Mouse (Mus musculus): ENCODE measurements around the gene Irs1. TPM values are rescaled to one million over a fixed set of nuclear protein-coding genes. Genes with fewer than 3 reads are reported as not detected.
A peak's percentile ranks its signal among the peaks of the same experiment; 100 is the strongest.

The Irs1 gene
- polyA plus RNA-seq, 1 experiment from 2014 or later = 11.5 TPM

GRCm38 (mm10) chr1:82320864-82321263 lies 29.6 kb upstream of the Irs1 start:
- ATAC-seq (ENCODE audit: insufficient read depth, low FRiP score, low TSS enrichment) = peak; percentile 10; the same call in 1 of the 2 replicates
- H3K4me2 ChIP-seq (ENCODE audit: low read depth) = no peak overlapping the region
- peak overlapping the region; percentile 51 for H3K27ac ChIP-seq (ENCODE audit: low read depth, low read length)

GRCm38 (mm10) chr1:82320456-82320855 lies 29.2 kb upstream of the Irs1 start:
- no peak overlapping the region for H3K4me3 ChIP-seq (ENCODE audit: low read depth, low read length)
- no peaks in the 10 kb centered on the region for H3K36me3 ChIP-seq (ENCODE audit: control insufficient read depth, insufficient read depth, low read length)
- no peak overlapping the region for H3K9ac ChIP-seq (ENCODE audit: low read length)
- no peak overlapping the region for H3K4me2 ChIP-seq (ENCODE audit: low read depth)
- peak; percentile 29 for DNase-seq (ENCODE audit: low spot score)
- peak overlapping the region; percentile 67 for H3K27ac ChIP-seq (ENCODE audit: low read depth, low read length)
- H3K9me3 ChIP-seq (ENCODE audit: control insufficient read depth, low read length) = no peaks in the 10 kb centered on the region
- WGBS = 64% methylated on average over 6 of the region's 6 CpGs
- H3K4me1 ChIP-seq (ENCODE audit: control insufficient read depth, insufficient read depth, low read length) = peaks cover 15% of the 10 kb centered on the region
- 0 out of 2 replicates have a peak, but pooled peaks have one; percentile 0 for ATAC-seq (ENCODE audit: insufficient read depth, low FRiP score, low TSS enrichment)
- no peaks in the 10 kb centered on the region for H3K27me3 ChIP-seq (ENCODE audit: control insufficient read depth, insufficient read depth, low read length)

More at GRCm38 (mm10) chr1:82320864-82321263, 29.6 kb upstream of the Irs1 start:
- Histone ChIP-seq H3K36me3 (ENCODE audit: control insufficient read depth, insufficient read depth, low read length) (no peaks in the 10 kb centered on the region), H3K9ac (ENCODE audit: low read length) (no peak overlapping the region), H3K9me3 (ENCODE audit: control insufficient read depth, low read length) (no peaks in the 10 kb centered on the region), H3K27me3 (ENCODE audit: control insufficient read depth, insufficient read depth, low read length) (no peaks in the 10 kb centered on the region), H3K4me1 (ENCODE audit: control insufficient read depth, insufficient read depth, low read length) (peaks cover 15% of the 10 kb centered on the region), H3K4me3 (ENCODE audit: low read depth, low read length) (no peak overlapping the region)
- 67% methylated on average over 10 of the region's 10 CpGs for WGBS
- no peak for DNase-seq (ENCODE audit: low spot score)

DNA sequence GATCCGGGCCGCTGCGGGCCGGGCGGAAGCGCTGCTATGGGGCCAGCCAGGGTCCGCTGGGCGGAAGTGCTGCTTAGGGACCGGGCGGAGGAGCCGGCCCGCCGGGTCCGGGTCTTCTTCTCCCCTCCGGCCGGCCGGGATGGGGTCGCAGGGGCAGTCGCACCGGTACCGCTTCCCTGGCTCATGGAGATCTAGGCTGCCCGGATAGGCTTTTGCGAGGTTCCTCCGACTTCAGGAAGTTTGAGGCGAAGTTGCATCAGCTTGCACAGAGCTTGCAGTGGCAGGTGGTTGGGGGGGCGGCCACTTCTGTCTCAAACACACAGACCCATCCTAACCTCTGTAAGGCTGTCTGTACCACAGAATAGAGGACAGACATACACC lies 25.5 kb upstream of the Irs1 start:
- Histone ChIP-seq H3K9me3 (ENCODE audit: control insufficient read depth, low read length) (no peaks in the 10 kb centered on the region), H3K9ac (ENCODE audit: low read length) (peak overlapping the region; percentile 94), H3K4me3 (ENCODE audit: low read depth, low read length) (peak overlapping the region; percentile 88), H3K27me3 (ENCODE audit: control insufficient read depth, insufficient read depth, low read length) (no peaks in the 10 kb centered on the region), H3K4me1 (ENCODE audit: control insufficient read depth, insufficient read depth, low read length) (peaks cover 15% of the 10 kb centered on the region), H3K27ac (ENCODE audit: low read depth, low read length) (peak overlapping the region; percentile 97), H3K36me3 (ENCODE audit: control insufficient read depth, insufficient read depth, low read length) (no peaks in the 10 kb centered on the region), H3K4me2 (ENCODE audit: low read depth) (peak overlapping the region; percentile 47)
- no peak for DNase-seq (ENCODE audit: low spot score)
- ATAC-seq (ENCODE audit: insufficient read depth, low FRiP score, low TSS enrichment) = no peak; the same call in 1 of the 2 replicates
- 0% methylated on average over 19 of the region's 26 CpGs for WGBS

- peaks cover 10% of the 10 kb centered on the region for H3K4me1 ChIP-seq (ENCODE audit: control insufficient read depth, insufficient read depth, low read length)
- H3K27me3 ChIP-seq (ENCODE audit: control insufficient read depth, insufficient read depth, low read length) = no peaks in the 10 kb centered on the region
- no peaks in the 10 kb centered on the region for H3K9me3 ChIP-seq (ENCODE audit: control insufficient read depth, low read length)
- H3K9ac ChIP-seq (ENCODE audit: low read length) = peak within 1 kb of the TSS; percentile 94
- DNase-seq (ENCODE audit: low spot score) (peak; percentile 98), ATAC-seq (ENCODE audit: insufficient read depth, low FRiP score, low TSS enrichment) (peak; percentile 93)
- peak within 1 kb of the TSS; percentile 97 for H3K27ac ChIP-seq (ENCODE audit: low read depth, low read length)
- WGBS = 5% methylated on average over 47 of the region's 47 CpGs
- H3K36me3 ChIP-seq (ENCODE audit: control insufficient read depth, insufficient read depth, low read length) = no peaks in the 10 kb centered on the region
- H3K4me3 ChIP-seq (ENCODE audit: low read depth, low read length) = peak within 1 kb of the TSS; percentile 88
- peak within 1 kb of the TSS; percentile 47 for H3K4me2 ChIP-seq (ENCODE audit: low read depth)
These were observed 25.0 kb upstream of the Irs1 start, which contains the start of gene Rhbdd1 for GRCm38 (mm10) chr1:82316111-82316745. Gene Rhbdd1, plus strand, starts transcription at chr1:82316452.

GRCm38 (mm10) chr1:82304483-82304882 lies 13.3 kb upstream of the Irs1 start:
- ATAC-seq (ENCODE audit: insufficient read depth, low FRiP score, low TSS enrichment) (peak; percentile 48; the same call in 1 of the 2 replicates), DNase-seq (ENCODE audit: low spot score) (no peak)
- H3K9me3 ChIP-seq (ENCODE audit: control insufficient read depth, low read length) = no peaks in the 10 kb centered on the region
- no peaks in the 10 kb centered on the region for H3K27me3 ChIP-seq (ENCODE audit: control insufficient read depth, insufficient read depth, low read length)
- H3K27ac ChIP-seq (ENCODE audit: low read depth, low read length) = no peak overlapping the region
- H3K4me3 ChIP-seq (ENCODE audit: low read depth, low read length) = no peak overlapping the region
- H3K36me3 ChIP-seq (ENCODE audit: control insufficient read depth, insufficient read depth, low read length) = no peaks in the 10 kb centered on the region
- WGBS = 29% methylated on average over 3 of the region's 3 CpGs
- H3K4me1 ChIP-seq (ENCODE audit: control insufficient read depth, insufficient read depth, low read length) = no peaks in the 10 kb centered on the region
- H3K4me2 ChIP-seq (ENCODE audit: low read depth) = no peak overlapping the region
- H3K9ac ChIP-seq (ENCODE audit: low read length) = no peak overlapping the region

GRCm38 (mm10) chr1:82298586-82298985 lies 7.4 kb upstream of the Irs1 start:
- no peak overlapping the region for H3K4me3 ChIP-seq (ENCODE audit: low read depth, low read length)
- no peaks in the 10 kb centered on the region for H3K36me3 ChIP-seq (ENCODE audit: control insufficient read depth, insufficient read depth, low read length)
- WGBS = 34% methylated on average over 1 of the region's 1 CpGs
- H3K9me3 ChIP-seq (ENCODE audit: control insufficient read depth, low read length) = no peaks in the 10 kb centered on the region
- DNase-seq (ENCODE audit: low spot score) (no peak), ATAC-seq (ENCODE audit: insufficient read depth, low FRiP score, low TSS enrichment) (no peak)
- no peak overlapping the region for H3K27ac ChIP-seq (ENCODE audit: low read depth, low read length)
- H3K9ac ChIP-seq (ENCODE audit: low read length) = no peak overlapping the region
- H3K4me2 ChIP-seq (ENCODE audit: low read depth) = no peak overlapping the region
- H3K27me3 ChIP-seq (ENCODE audit: control insufficient read depth, insufficient read depth, low read length) = no peaks in the 10 kb centered on the region
- no peaks in the 10 kb centered on the region for H3K4me1 ChIP-seq (ENCODE audit: control insufficient read depth, insufficient read depth, low read length)

DNA sequence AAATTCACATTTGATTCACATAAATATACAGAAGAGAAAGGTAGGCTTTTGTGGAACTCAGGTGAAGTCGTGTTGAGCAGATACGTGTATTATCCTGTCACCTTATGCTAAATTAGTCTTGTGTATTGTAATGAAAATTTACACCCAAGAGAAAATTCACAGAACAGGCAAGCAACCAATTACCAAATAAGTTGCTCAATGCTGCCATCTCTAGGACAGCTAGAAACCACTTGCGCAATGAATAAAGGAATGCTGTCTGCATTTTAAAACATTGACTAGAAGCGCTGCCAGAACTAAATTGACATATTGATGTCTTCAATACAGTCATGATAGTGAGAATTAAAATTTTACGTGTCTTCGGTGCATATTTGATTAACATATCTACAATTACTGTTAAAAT lies 2.9 kb upstream of the Irs1 start:
- WGBS = 17% methylated on average over 6 of the region's 6 CpGs
- Histone ChIP-seq H3K4me1 (ENCODE audit: control insufficient read depth, insufficient read depth, low read length) (peaks cover 9% of the 10 kb centered on the region), H3K9ac (ENCODE audit: low read length) (no peak overlapping the region), H3K4me2 (ENCODE audit: low read depth) (no peak overlapping the region), H3K27ac (ENCODE audit: low read depth, low read length) (no peak overlapping the region), H3K27me3 (ENCODE audit: control insufficient read depth, insufficient read depth, low read length) (no peaks in the 10 kb centered on the region), H3K9me3 (ENCODE audit: control insufficient read depth, low read length) (no peaks in the 10 kb centered on the region), H3K4me3 (ENCODE audit: low read depth, low read length) (no peak overlapping the region), H3K36me3 (ENCODE audit: control insufficient read depth, insufficient read depth, low read length) (peaks cover 1% of the 10 kb centered on the region; the same call in 1 of the 2 replicates)
- peak; percentile 28 for DNase-seq (ENCODE audit: low spot score)
- ATAC-seq (ENCODE audit: insufficient read depth, low FRiP score, low TSS enrichment) = no peak

GRCm38 (mm10) chr1:82292771-82293170 lies 1.6 kb upstream of the Irs1 start:
- ATAC-seq (ENCODE audit: insufficient read depth, low FRiP score, low TSS enrichment) = peak; percentile 57
- Histone ChIP-seq H3K9me3 (ENCODE audit: control insufficient read depth, low read length) (no peaks in the 10 kb centered on the region), H3K27ac (ENCODE audit: low read depth, low read length) (no peak overlapping the region; the same call in 1 of the 2 replicates), H3K36me3 (ENCODE audit: control insufficient read depth, insufficient read depth, low read length) (peaks cover 6% of the 10 kb centered on the region; the same call in 1 of the 2 replicates), H3K4me1 (ENCODE audit: control insufficient read depth, insufficient read depth, low read length) (peaks cover 11% of the 10 kb centered on the region), H3K9ac (ENCODE audit: low read length) (no peak overlapping the region), H3K4me2 (ENCODE audit: low read depth) (peak overlapping the region; percentile 91), H3K4me3 (ENCODE audit: low read depth, low read length) (peak overlapping the region; percentile 59), H3K27me3 (ENCODE audit: control insufficient read depth, insufficient read depth, low read length) (no peaks in the 10 kb centered on the region)
- WGBS = 1% methylated on average over 13 of the region's 13 CpGs
- DNase-seq (ENCODE audit: low spot score) = peak; percentile 87

All from neural tube, embryonic 11.5 days (tissue).